Mouse (Mus musculus) forebrain, embryonic 14.5 days (tissue): ENCODE measurements around the gene Bcl2. TPM values are rescaled to one million over a fixed set of nuclear protein-coding genes. Genes with fewer than 3 reads are reported as not detected.
A peak's percentile ranks its signal among the peaks of the same experiment; 100 is the strongest.

Source experiments
- ATAC-seq: fragments of 200-750 bp; cut with Nextera tagmentation; 2 replicates; pipeline ENCODE4 v1.8.0; 2017; ENCODE audit warnings: mild to moderate bottlenecking, moderate library complexity
- DNase-seq: peaks from one replicate; pipeline ENCODE4 v3.0.0-alpha.2; 2015; ENCODE audit warnings: low spot score
- H3K27ac ChIP-seq: fragments of 300-500 bp; sonication (generic); 2 replicates; pipeline ENCODE4 v1.5.1; 2014; ENCODE audit warnings: low read depth, mild to moderate bottlenecking, control low read depth, low read length, moderate library complexity
- H3K27me3 ChIP-seq: fragments of 300-500 bp; sonication (generic); replicated peaks from 2 replicates; pipeline ENCODE4 v1.6.1; 2014; ENCODE audit warnings: low read length, control low read depth, mixed read lengths; ENCODE audit not compliant: control insufficient read depth, insufficient read depth
- H3K36me3 ChIP-seq: fragments of 300-500 bp; sonication (generic); 2 replicates; pipeline ENCODE4 v1.6.1; 2014; ENCODE audit warnings: low read length, control low read depth; ENCODE audit not compliant: control insufficient read depth, insufficient read depth
- H3K4me1 ChIP-seq: fragments of 300-500 bp; sonication (generic); 2 replicates; pipeline ENCODE4 v1.6.1; 2014; ENCODE audit warnings: antibody characterized with exemption, low read length, control low read depth; ENCODE audit not compliant: control insufficient read depth, insufficient read depth
- H3K4me2 ChIP-seq: fragments of 300-500 bp; sonication (generic); 2 replicates; pipeline ENCODE4 v1.6.1; 2014; ENCODE audit warnings: mild to moderate bottlenecking, control low read depth, low read length
- H3K4me3 ChIP-seq: fragments of 300-500 bp; sonication (generic); 2 replicates; pipeline ENCODE4 v1.5.1; 2014; ENCODE audit warnings: low read depth, low read length, control low read depth
- H3K9ac ChIP-seq: fragments of 300-500 bp; sonication (generic); 2 replicates; pipeline ENCODE4 v1.6.1; 2014; ENCODE audit warnings: mild to moderate bottlenecking, low read length, control low read depth, moderate library complexity
- H3K9me3 ChIP-seq: fragments of 300-500 bp; sonication (generic); replicated peaks from 2 replicates; pipeline ENCODE4 v1.6.1; 2016; ENCODE audit warnings: low read length, control low read depth, mixed read lengths; ENCODE audit not compliant: control insufficient read depth
- WGBS: fragments of 180-500 bp; shearing (Covaris S2); extraction: QIAGEN DNeasy Blood & Tissue Kit; methylation state at CpG from one replicate; pipeline ENCODE4 v1.1.7; 2014; 5-methylcytosine and 5-hydroxymethylcytosine counted together
- polyA plus RNA-seq: library from polyadenylated mRNA; unstranded; fragments of >200 nt; fragmentation: Nextera tagmentation; extraction: Ambion mirVana; gene quantifications from 2 replicates; pipeline ENCODE4 v1.2.1, GENCODE M21; 2014

The Bcl2 gene
- polyA plus RNA-seq, 1 experiment from 2014 or later: 5.3 TPM

DNA sequence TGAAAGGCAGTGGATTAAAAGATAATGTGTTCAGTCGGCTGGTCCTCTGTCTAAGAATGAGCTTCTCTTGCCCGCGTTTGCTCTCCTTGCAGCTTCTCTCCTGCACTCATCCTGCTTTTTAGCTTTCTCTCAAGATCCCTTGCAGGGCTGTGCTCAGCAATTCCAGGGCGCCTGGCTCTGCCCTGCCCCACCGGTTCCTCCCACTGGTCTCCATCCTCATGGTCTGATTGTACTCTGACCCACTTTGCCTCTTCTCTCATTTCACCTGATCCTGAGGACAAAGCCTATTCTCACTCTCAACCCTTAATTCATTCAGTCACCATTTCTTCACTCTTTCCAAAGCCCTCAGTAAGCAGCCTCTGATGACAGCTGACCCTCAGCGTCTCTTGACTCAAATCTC is 102.8 kb downstream of the Bcl2 start:
- DNase-seq (no peak), ATAC-seq (no peak)
- WGBS: 66% methylated on average over 6 of the region's 6 CpGs

DNA sequence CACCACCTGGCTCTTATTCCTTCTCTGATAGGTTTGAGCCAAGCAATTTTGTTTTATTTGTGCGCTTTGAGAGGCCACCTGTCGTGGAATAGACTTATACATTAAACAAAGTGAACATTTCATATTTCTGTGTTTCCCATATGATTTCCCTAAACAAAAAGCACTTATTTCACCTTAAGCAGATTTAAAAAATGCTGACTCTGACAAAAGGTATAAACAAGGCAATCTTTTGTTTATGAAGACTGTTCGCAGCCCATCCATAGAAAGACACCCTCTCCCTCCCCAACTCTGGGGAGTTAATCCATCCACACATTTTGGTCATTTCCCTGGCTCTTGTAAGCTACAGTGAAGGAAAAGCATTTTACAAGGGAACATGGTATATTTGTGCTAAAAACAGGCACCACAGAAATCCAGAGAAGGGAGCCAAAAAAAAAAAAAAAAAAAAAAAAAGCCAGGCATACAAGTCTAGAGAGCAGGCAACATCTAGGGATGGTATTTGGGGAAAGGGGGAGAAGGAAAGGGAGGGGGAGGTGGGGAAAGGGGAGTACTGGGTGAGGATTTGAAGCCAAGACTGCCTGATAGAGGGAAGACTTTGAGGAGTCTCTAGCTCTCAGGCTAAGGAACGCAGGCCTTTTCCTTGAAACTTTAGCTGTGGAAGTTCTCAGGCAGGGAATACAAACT is 105.8 kb downstream of the Bcl2 start:
- no peaks in the 10 kb centered on the region for H3K9me3 ChIP-seq
- DNase-seq: no peak
- no peak for ATAC-seq
- 88% methylated on average over 4 of the region's 4 CpGs for WGBS
- H3K27ac ChIP-seq: no peak overlapping the region
- H3K4me3 ChIP-seq: no peak overlapping the region
- peaks cover 8% of the 10 kb centered on the region for H3K4me1 ChIP-seq
- no peak overlapping the region for H3K9ac ChIP-seq
- no peak overlapping the region for H3K4me2 ChIP-seq
- H3K36me3 ChIP-seq: no peaks in the 10 kb centered on the region
- H3K27me3 ChIP-seq: no peaks in the 10 kb centered on the region

More for the DNA sequence above, 102.8 kb downstream of the Bcl2 start:
- no peaks in the 10 kb centered on the region for H3K4me1 ChIP-seq
- H3K4me3 ChIP-seq: no peak overlapping the region
- no peak overlapping the region for H3K4me2 ChIP-seq
- no peak overlapping the region for H3K27ac ChIP-seq
- no peak overlapping the region for H3K9ac ChIP-seq
- H3K27me3 ChIP-seq: no peaks in the 10 kb centered on the region
- no peaks in the 10 kb centered on the region for H3K36me3 ChIP-seq
- no peaks in the 10 kb centered on the region for H3K9me3 ChIP-seq

DNA sequence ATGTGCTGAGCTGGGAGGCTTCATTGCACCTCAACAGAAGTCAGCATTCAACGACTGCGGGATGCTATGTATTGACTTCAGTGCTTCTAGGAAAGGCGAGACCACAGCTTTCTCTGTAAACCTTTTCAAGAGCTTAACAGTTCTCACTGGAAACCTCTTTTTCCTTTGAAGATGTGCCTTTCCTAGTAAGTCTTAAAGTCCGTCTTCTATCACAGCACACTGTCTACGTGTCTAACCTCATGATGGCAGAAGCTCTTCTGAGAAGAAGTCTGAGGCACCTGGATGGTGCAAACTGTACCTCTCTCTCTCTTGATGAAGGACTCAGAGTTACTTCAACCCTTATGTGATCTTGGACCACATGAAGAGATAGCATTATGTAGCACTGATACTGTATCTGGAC is 107.1 kb downstream of the Bcl2 start:
- Histone ChIP-seq H3K27me3 (no peaks in the 10 kb centered on the region), H3K36me3 (no peaks in the 10 kb centered on the region), H3K4me3 (no peak overlapping the region), H3K9ac (no peak overlapping the region), H3K27ac (no peak overlapping the region), H3K9me3 (no peaks in the 10 kb centered on the region), H3K4me2 (no peak overlapping the region), H3K4me1 (peaks cover 14% of the 10 kb centered on the region)
- no peak for ATAC-seq
- no peak for DNase-seq
- WGBS: 87% methylated on average over 5 of the region's 5 CpGs

DNA sequence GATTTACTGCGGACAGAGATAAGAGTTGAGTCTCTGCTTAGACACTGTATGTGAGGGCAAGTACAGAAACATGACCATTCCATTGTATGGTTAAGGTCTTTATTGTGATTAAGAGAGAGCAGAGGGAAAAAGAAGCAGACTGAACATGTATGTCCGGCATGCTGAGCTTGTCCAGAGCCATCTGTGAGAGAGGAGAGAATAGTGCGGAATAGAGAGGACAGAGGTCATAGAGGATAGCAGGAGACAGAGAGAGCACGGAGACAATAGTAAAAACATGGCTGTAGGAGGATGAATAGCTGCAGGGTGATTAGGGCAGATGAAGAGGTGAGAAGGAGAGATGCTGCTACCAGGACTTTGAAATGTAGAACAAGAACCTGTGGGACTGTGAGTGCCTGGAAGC is 110.7 kb downstream of the Bcl2 start:
- no peak overlapping the region for H3K4me2 ChIP-seq
- peaks cover 14% of the 10 kb centered on the region for H3K4me1 ChIP-seq
- H3K27me3 ChIP-seq: no peaks in the 10 kb centered on the region
- no peaks in the 10 kb centered on the region for H3K36me3 ChIP-seq
- no peak overlapping the region for H3K27ac ChIP-seq
- H3K4me3 ChIP-seq: no peak overlapping the region
- DNase-seq (no peak), ATAC-seq (peak; percentile 13)
- no peaks in the 10 kb centered on the region for H3K9me3 ChIP-seq
- H3K9ac ChIP-seq: no peak overlapping the region
- WGBS: 58% methylated on average over 4 of the region's 4 CpGs

DNA sequence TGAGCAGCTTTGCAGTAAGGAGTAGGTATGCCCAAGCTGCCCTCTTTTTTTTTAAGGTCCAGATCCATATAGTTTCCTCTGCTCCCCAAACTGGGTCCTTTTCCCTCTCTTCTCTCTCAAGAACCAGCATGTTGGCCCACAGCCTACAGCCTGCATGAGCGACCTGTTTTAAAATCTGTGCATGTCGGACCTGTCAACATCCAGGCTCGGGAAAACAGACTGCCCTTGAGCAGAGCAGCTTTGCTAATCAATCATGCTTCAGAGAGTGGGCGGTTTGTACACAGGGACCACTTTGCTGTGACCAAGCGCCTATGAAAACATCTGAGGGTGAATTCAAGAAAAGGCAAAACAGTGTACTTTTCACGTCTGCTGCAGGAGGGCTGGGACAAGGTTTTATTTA is 111.1 kb downstream of the Bcl2 start:
- H3K27ac ChIP-seq: no peak overlapping the region
- H3K36me3 ChIP-seq: no peaks in the 10 kb centered on the region
- no peak overlapping the region for H3K4me3 ChIP-seq
- H3K27me3 ChIP-seq: no peaks in the 10 kb centered on the region
- ATAC-seq (peak; percentile 97), DNase-seq (peak; percentile 81)
- WGBS: 16% methylated on average over 6 of the region's 6 CpGs
- no peaks in the 10 kb centered on the region for H3K9me3 ChIP-seq
- peaks cover 14% of the 10 kb centered on the region for H3K4me1 ChIP-seq
- no peak overlapping the region for H3K9ac ChIP-seq
- peak overlapping the region; percentile 18; the same call in 1 of the 2 replicates for H3K4me2 ChIP-seq

DNA sequence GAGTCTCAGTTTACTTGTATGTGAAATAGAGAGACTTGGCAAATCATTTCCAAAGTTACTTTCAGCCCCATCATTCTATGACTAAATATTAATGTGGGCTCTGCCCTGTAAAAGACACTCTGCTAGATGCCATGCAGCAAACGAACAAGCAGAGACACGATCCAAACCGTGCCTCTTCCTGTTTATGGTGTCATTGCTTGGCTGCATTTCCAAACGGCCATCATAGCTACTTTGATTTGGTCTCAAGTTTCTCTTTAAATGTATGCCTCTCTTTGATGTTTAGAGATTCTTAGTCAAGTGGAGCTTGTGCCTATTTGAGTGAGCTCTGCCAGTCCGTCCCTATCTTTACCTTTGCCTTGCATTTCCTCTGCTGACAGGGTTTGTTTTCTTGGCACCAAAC is 111.5 kb downstream of the Bcl2 start:
- Histone ChIP-seq H3K36me3 (no peaks in the 10 kb centered on the region), H3K4me3 (no peak overlapping the region), H3K27ac (no peak overlapping the region), H3K4me2 (peak overlapping the region; percentile 18; the same call in 1 of the 2 replicates), H3K9ac (no peak overlapping the region), H3K27me3 (no peaks in the 10 kb centered on the region), H3K9me3 (no peaks in the 10 kb centered on the region), H3K4me1 (peaks cover 14% of the 10 kb centered on the region)
- ATAC-seq (peak; percentile 17; the same call in 1 of the 2 replicates), DNase-seq (peak; percentile 20)
- WGBS: 46% methylated on average over 5 of the region's 5 CpGs

DNA sequence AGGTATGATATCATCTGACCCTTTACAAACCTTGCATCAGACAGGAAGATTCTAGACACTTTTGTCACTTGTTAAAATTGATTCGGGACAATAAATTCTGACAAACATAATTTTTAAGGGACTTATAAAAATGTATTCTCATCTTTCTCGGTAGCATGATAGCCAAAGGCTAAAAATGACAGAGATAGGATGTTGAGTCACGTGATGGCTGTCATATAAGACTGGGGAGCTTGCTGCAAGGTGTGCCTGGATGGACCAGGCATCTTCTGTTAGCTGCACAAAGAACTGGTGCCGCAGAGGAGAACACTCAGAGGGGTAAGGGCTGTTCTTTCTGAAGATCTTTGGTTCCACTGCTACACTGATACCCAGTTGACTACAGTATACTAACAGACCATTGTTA is 112.8 kb downstream of the Bcl2 start:
- no peak overlapping the region for H3K4me3 ChIP-seq
- ATAC-seq (no peak), DNase-seq (no peak)
- no peaks in the 10 kb centered on the region for H3K9me3 ChIP-seq
- no peak overlapping the region for H3K9ac ChIP-seq
- WGBS: 90% methylated on average over 4 of the region's 4 CpGs
- no peaks in the 10 kb centered on the region for H3K27me3 ChIP-seq
- H3K27ac ChIP-seq: no peak overlapping the region
- H3K4me1 ChIP-seq: peaks cover 14% of the 10 kb centered on the region
- H3K4me2 ChIP-seq: no peak overlapping the region
- no peaks in the 10 kb centered on the region for H3K36me3 ChIP-seq

DNA sequence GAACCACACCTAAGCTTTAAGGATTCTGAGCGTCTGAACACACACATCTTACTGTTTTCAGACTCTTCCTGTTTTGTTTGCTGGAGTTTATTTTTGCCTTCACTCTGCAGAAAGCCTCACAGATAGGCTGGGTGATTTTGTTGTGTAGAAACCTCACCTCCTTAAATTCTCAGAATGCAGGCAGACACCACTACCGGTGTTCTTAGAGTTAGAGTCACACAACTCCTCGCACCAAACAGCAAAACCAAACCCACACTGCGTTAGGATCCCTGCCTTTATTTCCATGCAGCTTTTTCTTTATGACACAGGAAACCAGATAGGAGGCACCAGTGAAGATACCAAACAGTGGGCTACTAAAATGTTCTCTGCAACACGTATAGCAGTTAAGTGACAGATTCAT is 113.2 kb downstream of the Bcl2 start:
- Histone ChIP-seq H3K9me3 (no peaks in the 10 kb centered on the region), H3K36me3 (no peaks in the 10 kb centered on the region), H3K9ac (no peak overlapping the region), H3K4me2 (no peak overlapping the region), H3K4me1 (peaks cover 14% of the 10 kb centered on the region), H3K27ac (no peak overlapping the region), H3K4me3 (no peak overlapping the region), H3K27me3 (no peaks in the 10 kb centered on the region)
- 90% methylated on average over 5 of the region's 5 CpGs for WGBS
- no peak for DNase-seq
- ATAC-seq: no peak

DNA sequence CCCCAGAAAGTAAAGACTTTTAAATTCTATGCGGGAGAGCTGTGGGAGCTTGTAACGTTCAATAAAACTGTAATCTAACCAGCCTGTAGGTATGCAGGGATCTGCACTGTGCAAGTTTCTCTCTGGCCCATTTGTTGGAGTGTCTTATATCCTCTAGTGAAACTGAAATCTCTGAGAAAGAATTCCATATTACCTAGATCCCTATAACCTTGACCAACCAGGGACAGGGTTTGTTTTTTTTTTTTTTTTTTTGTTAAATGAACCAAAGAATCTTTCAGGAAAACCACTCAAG is 115.8 kb downstream of the Bcl2 start:
- Histone ChIP-seq H3K4me3 (no peak overlapping the region), H3K4me1 (peaks cover 6% of the 10 kb centered on the region; the same call in 1 of the 2 replicates), H3K36me3 (no peaks in the 10 kb centered on the region), H3K9ac (no peak overlapping the region), H3K27me3 (no peaks in the 10 kb centered on the region), H3K4me2 (no peak overlapping the region), H3K9me3 (no peaks in the 10 kb centered on the region), H3K27ac (no peak overlapping the region)
- no peak for DNase-seq
- WGBS: 85% methylated on average over 2 of the region's 2 CpGs
- ATAC-seq: no peak
